Mouse (Mus musculus) lung, postnatal 0 days (tissue): ENCODE measurements around the gene Pogz. TPM values are rescaled to one million over a fixed set of nuclear protein-coding genes. Genes with fewer than 3 reads are reported as not detected.
A peak's percentile ranks its signal among the peaks of the same experiment; 100 is the strongest.
"Not testable (repeated sequence)": the region's sequence is repeated elsewhere in the genome, so short reads cannot be mapped to it uniquely, and the experiment has no call there.

Experiments
- ATAC-seq: fragments of 200-750 bp; cut with Nextera tagmentation; 2 replicates; pipeline ENCODE4 v1.8.0; 2017; ENCODE audit warnings: moderate library complexity
- DNase-seq: peaks from one replicate; pipeline ENCODE4 v3.0.0-alpha.2; 2016; ENCODE audit warnings: low spot score
- H3K27ac ChIP-seq: fragments of 300-500 bp; sonication (generic); 2 replicates; pipeline ENCODE4 v1.5.1; 2014; ENCODE audit warnings: antibody characterized with exemption, mild to moderate bottlenecking, low read length, mixed read lengths
- H3K27me3 ChIP-seq: fragments of 300-500 bp; sonication (generic); replicated peaks from 2 replicates; pipeline ENCODE4 v1.6.1; 2014; ENCODE audit warnings: low read length, mixed read lengths; ENCODE audit not compliant: insufficient read depth
- H3K36me3 ChIP-seq: fragments of 300-500 bp; sonication (generic); 2 replicates; pipeline ENCODE4 v1.6.1; 2014; ENCODE audit warnings: low read length, mixed read lengths; ENCODE audit not compliant: insufficient read depth
- H3K4me1 ChIP-seq: fragments of 300-500 bp; sonication (generic); 2 replicates; pipeline ENCODE4 v1.6.1; 2014; ENCODE audit warnings: antibody characterized with exemption, low read depth, low read length, mixed read lengths; ENCODE audit not compliant: insufficient read depth
- H3K4me2 ChIP-seq: fragments of 300-500 bp; sonication (generic); replicated peaks from 2 replicates; pipeline ENCODE4 v1.6.1; 2014; ENCODE audit warnings: low read depth, mild to moderate bottlenecking, low read length, moderate library complexity, mixed read lengths
- H3K4me3 ChIP-seq: fragments of 300-500 bp; sonication (generic); 2 replicates; pipeline ENCODE4 v1.5.1; 2014; ENCODE audit warnings: low read depth, low read length
- H3K9ac ChIP-seq: fragments of 300-500 bp; sonication (generic); replicated peaks from 2 replicates; pipeline ENCODE4 v1.6.1; 2014; ENCODE audit warnings: low read depth, mild to moderate bottlenecking
- H3K9me3 ChIP-seq: fragments of 300-500 bp; sonication (generic); 2 replicates; pipeline ENCODE4 v1.6.1; 2016; ENCODE audit warnings: low read length, mixed read lengths
- EP300 ChIP-seq: IDR thresholded peaks from 2 replicates; pipeline ENCODE4 v1.6.1; 2016; ENCODE audit warnings: antibody characterized with exemption, mild to moderate bottlenecking, control low read depth
- WGBS: fragments of 180-500 bp; shearing (Covaris S2); extraction: QIAGEN DNeasy Blood & Tissue Kit; methylation state at CpG from one replicate; pipeline ENCODE4 v1.1.7; 2014; 5-methylcytosine and 5-hydroxymethylcytosine counted together
- polyA plus RNA-seq: library from polyadenylated mRNA; unstranded; fragments of >200 nt; fragmentation: Nextera tagmentation; extraction: Ambion mirVana; gene quantifications from 2 replicates; pipeline ENCODE4 v1.2.1, GENCODE M21; 2015

The Pogz gene
- polyA plus RNA-seq, 1 experiment from 2014 or later = 6.8 TPM

DNA sequence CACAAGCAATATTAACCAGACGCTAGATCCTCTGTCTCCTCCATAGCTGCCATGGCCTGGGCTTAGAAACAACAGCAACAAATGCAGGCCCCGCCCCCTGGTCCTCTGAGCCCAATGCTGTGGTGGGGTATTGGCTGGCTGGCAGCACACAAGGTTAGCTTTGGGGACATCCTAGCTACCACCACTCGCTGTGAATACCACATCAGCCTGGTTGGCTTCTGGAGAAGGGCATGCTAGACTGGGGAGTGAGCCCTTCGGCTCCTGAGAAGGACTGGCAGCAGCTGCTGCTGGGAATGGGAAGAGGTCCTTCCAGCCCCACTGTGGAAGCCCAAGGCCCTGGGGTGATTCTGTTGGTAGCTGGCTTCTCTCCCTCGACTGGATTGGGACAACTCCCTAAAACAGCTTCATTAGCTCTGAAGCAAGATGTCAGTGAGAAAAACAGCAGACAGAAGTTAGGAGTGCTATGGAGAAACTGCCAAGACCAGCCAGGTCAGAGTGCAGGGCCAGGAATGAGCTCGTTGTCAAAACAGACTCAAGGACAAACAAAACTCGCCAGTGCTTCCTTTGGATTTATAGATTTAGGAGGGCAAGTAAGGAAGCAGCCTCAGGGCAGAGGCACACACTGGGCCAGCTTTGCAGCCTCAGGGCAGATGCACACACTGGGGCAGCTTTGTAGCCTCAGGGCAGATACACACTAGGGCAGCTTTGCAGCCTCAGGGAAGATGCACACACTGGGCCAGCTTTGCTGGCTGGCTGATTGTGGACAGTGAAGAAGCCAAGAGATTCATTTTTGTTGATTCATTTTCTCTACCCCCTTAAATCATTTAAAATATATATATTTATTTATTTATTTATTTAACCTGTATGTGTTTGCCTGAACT lies 93.3 kb downstream of the Pogz start:
- H3K4me1 ChIP-seq, H3K4me3 ChIP-seq, H3K9me3 ChIP-seq, H3K9ac ChIP-seq, H3K4me2 ChIP-seq, H3K27me3 ChIP-seq, H3K36me3 ChIP-seq: not testable (repeated sequence)
- WGBS = 31% methylated on average over 7 of the region's 7 CpGs
- peak; percentile 49; the same call in 1 of the 2 replicates for TF ChIP-seq EP300
- DNase-seq (peak; percentile 92), ATAC-seq (peak; percentile 27)
- H3K27ac ChIP-seq = peak overlapping the region; percentile 95

DNA sequence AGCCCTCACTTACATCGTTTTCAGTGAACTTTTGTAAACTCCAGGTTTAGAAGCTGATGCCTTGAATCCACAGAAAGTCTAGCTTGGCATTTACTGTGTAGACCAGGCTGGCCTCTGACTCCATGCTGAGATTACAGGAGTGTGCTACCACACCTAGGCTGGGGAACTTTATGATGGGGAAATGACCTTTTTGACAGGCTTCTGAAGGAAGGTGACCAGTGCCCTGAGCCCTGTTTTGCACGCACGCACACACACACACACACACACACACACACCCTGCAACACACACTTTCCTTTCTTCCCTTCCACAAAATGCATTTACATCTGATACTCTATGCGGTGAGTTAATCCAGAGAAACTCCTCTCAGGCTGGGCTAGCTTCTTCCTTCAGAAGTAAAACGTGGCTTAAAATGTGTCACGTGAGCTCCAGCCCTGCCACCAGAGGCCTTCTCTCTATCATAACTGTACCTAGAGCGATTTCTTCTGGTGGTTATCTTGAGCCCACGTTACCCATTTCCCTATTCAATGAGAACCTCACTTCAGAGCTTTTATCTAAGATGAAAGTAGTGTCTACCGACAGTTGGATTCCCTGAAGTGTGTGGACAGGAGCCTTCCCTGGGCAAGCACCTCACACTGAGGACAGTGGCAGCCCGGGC lies 94.2 kb downstream of the Pogz start:
- H3K4me3 ChIP-seq, ATAC-seq, H3K9ac ChIP-seq, DNase-seq, H3K27me3 ChIP-seq, H3K4me1 ChIP-seq, H3K9me3 ChIP-seq, H3K36me3 ChIP-seq, H3K4me2 ChIP-seq: not testable (repeated sequence)
- peak overlapping the region; percentile 95 for H3K27ac ChIP-seq
- WGBS = 69% methylated on average over 10 of the region's 10 CpGs

Other genes starting within 250 kb of the Pogz start
- not detected in 2 replicates for gene Gm10972, start 194.5 kb upstream of the Pogz start, polyA plus RNA-seq
- 16.9 and 19.5 TPM in 2 replicates for gene Tuft1, start 178.7 kb upstream of the Pogz start, polyA plus RNA-seq
- gene Selenbp2, start 144.0 kb upstream of the Pogz start, polyA plus RNA-seq = 7.8 and 8.5 TPM in 2 replicates
- 29.6 and 37.6 TPM in 2 replicates for gene Cgn, start 51.1 kb upstream of the Pogz start, polyA plus RNA-seq
- 234 and 249 TPM in 2 replicates for gene Psmb4, start 49.4 kb downstream of the Pogz start, polyA plus RNA-seq
- 1,021 and 1,046 TPM in 2 replicates for gene Selenbp1, start 95.5 kb downstream of the Pogz start, polyA plus RNA-seq
- gene Rfx5, start 116.5 kb downstream of the Pogz start, polyA plus RNA-seq = 3.3 and 3.5 TPM in 2 replicates
- gene Pi4kb, start 137.2 kb downstream of the Pogz start, polyA plus RNA-seq = 13.6 and 15.6 TPM in 2 replicates
- gene Zfp687, start 177.9 kb downstream of the Pogz start, polyA plus RNA-seq = 9.9 and 10.1 TPM in 2 replicates
- gene Psmd4, start 205.0 kb downstream of the Pogz start, polyA plus RNA-seq = 170 and 185 TPM in 2 replicates